Mouse (Mus musculus) cortical plate, adult 2 months (tissue): Measurements from ENCODE around the gene Vmn1r197. TPM values are rescaled to one million over a fixed set of nuclear protein-coding genes. Genes with fewer than 3 reads are reported as not detected.
"Not testable (repeated sequence)": the region's sequence is repeated elsewhere in the genome, so short reads cannot be mapped to it uniquely, and the experiment has no call there.

Experiments used
- H3K27ac ChIP-seq: fragments of 200-500 bp; 2 replicates; pipeline ENCODE4 v1.5.1; 2012; ENCODE audit warnings: low read length, control low read depth, inconsistent platforms; ENCODE audit not compliant: insufficient read depth
- H3K4me1 ChIP-seq: fragments of 200-500 bp; 2 replicates; pipeline ENCODE4 v1.6.1; 2011; ENCODE audit warnings: low read length; ENCODE audit not compliant: control insufficient read depth, insufficient read depth
- H3K4me3 ChIP-seq: fragments of 200-500 bp; 2 replicates; pipeline ENCODE4 v1.5.1; 2011; ENCODE audit warnings: mild to moderate bottlenecking, low read length, control low read depth; ENCODE audit not compliant: insufficient read depth
- CTCF ChIP-seq: fragments of 200-500 bp; IDR thresholded peaks from 2 replicates; pipeline ENCODE4 v1.5.1; 2011; ENCODE audit warnings: mild to moderate bottlenecking, control low read depth, low read length; ENCODE audit not compliant: insufficient read depth; ENCODE audit errors: extremely low read depth
- POLR2A ChIP-seq: fragments of 200-500 bp; IDR thresholded peaks from 2 replicates; pipeline ENCODE4 v1.6.1; 2011; ENCODE audit warnings: mild to moderate bottlenecking, low read length, control low read depth; ENCODE audit not compliant: insufficient read depth; ENCODE audit errors: extremely low read depth
- polyA plus RNA-seq: library from polyadenylated mRNA; depleted of rRNA; stranded (reverse); fragments of >200 nt; gene quantifications from 2 replicates; pipeline ENCODE4 v1.2.3, GENCODE M21; 2012; rRNA removed

Gene Vmn1r197
- polyA plus RNA-seq, 1 experiment: not detected

- Histone ChIP-seq H3K4me3 (no peak overlapping the region), H3K27ac (no peak overlapping the region), H3K4me1 (no peaks in the 10 kb centered on the region)
- TF ChIP-seq POLR2A (no peak), CTCF (no peak)
These were observed 26.4 kb downstream of the Vmn1r197 start for GRCm38 (mm10) chr13:22350813-22351212.

- no peak within 1 kb of the TSS for H3K4me3 ChIP-seq
- H3K27ac ChIP-seq: no peak within 1 kb of the TSS
- no peak for TF ChIP-seq POLR2A
- TF ChIP-seq CTCF: no peak
- peaks cover 4% of the 10 kb centered on the region for H3K4me1 ChIP-seq
These were observed 55.1 kb downstream of the Vmn1r197 start, which contains the start of gene Vmn1r199 for GRCm38 (mm10) chr13:22379518-22379917. Gene Vmn1r199 (plus strand): TSS chr13:22379818.

GRCm38 (mm10) chr13:22381128-22381527, 56.7 kb downstream of the Vmn1r197 start:
- H3K4me1 ChIP-seq, H3K4me3 ChIP-seq: not testable (repeated sequence)
- H3K27ac ChIP-seq: peak overlapping the region; percentile 71

Other genes starting within 250 kb of the Vmn1r197 start
- not detected in 2 replicates for gene Vmn1r188, start 240.1 kb upstream of the Vmn1r197 start, polyA plus RNA-seq
- not detected in 2 replicates for gene Vmn1r189, start 218.8 kb upstream of the Vmn1r197 start, polyA plus RNA-seq
- not detected in 2 replicates for gene Vmn1r191, start 140.6 kb upstream of the Vmn1r197 start, polyA plus RNA-seq
- gene Vmn1r192, start 133.4 kb upstream of the Vmn1r197 start, polyA plus RNA-seq: not detected in 2 replicates
- not detected in 2 replicates for gene Vmn1r193, start 101.4 kb upstream of the Vmn1r197 start, polyA plus RNA-seq
- gene Vmn1r194, start 80.4 kb upstream of the Vmn1r197 start, polyA plus RNA-seq: not detected in 2 replicates
- not detected in 2 replicates for gene Vmn1r195, start 54.1 kb upstream of the Vmn1r197 start, polyA plus RNA-seq
- not detected in 2 replicates for gene Vmn1r196, start 34.7 kb upstream of the Vmn1r197 start, polyA plus RNA-seq
- not detected in 2 replicates for gene Vmn1r198, start 25.8 kb downstream of the Vmn1r197 start, polyA plus RNA-seq
- gene Vmn1r199, start 55.2 kb downstream of the Vmn1r197 start, polyA plus RNA-seq: not detected in 2 replicates
- gene Vmn1r200, start 65.8 kb downstream of the Vmn1r197 start, polyA plus RNA-seq: not detected in 2 replicates
- not detected in 2 replicates for gene Vmn1r201, start 147.3 kb downstream of the Vmn1r197 start, polyA plus RNA-seq
- gene Vmn1r202, start 180.8 kb downstream of the Vmn1r197 start, polyA plus RNA-seq: not detected in 2 replicates
- gene Vmn1r203, start 193.5 kb downstream of the Vmn1r197 start, polyA plus RNA-seq: not detected in 2 replicates
- gene Vmn1r204, start 228.6 kb downstream of the Vmn1r197 start, polyA plus RNA-seq: not detected in 2 replicates